Mouse (Mus musculus) spleen, postnatal 10 days (tissue): ENCODE results near the gene Zfp526.

Experiments used
- DNase-seq, 2 experiments: peaks; one replicate each; pipeline ENCODE4 v3.0.0; 2021 to 2022; ENCODE audit warnings: low spot score in 2 of 2

Gene Zfp526

DNA sequence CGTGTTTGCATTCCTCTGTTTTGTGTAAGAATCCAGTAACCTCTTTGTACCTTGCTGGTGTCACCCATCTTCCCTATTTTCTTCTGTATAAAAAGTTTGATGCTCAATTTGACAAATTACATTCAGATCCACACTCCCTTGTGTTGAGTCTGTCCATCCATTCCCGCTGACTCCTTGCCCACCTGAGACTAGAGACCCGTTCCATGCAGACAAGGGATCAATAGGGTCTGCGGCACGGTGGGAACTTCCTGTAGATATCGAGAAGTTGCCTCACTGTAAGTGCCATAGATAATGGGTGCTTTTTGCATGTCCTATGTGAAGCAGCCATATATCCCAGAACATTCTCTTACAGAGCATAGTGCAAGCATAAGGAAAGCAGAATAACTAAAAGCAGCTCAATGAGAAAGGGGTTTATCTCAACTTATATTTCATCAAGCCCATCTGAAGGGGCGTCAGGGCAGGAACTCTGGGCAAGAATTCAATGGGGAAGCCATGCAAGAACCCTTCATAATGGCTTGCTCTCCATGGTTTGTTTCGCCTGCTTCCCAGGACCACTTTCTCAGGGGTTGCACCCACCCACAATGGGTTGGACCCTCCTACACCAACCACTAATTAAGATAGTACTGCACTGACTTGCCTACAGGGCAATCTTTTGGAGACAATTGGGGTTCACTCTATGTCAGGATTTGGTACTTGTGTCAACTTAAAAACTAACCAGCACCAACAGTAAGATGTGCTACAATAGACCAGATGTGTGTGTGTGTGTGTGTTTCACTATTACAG is 45.1 kb downstream of the Zfp526 start:
- DNase-seq: no peak

DNA sequence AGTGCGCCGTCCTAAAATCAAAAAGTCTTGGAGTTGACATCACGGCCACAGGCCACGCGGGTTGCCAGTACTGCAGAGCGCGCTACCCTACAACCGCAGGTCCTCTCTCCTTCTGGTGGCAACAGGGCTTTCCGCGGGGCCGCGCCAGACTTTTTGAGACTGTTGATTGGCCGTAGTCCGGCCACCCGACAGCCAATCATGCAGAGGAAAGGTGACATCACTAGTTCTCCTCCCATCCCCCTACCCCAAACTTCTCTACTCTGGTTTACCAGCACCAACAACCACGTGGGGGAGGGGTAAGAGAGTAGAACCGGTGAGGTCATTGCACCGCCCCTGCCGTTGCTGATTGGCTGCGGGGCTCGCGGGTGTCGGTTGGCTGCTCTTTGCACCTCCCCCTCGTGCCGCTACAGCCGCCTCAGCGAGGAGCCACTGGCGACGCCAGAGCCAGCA is 46.1 kb downstream of the Zfp526 start, which contains the start of gene Cic:
TSS of gene Cic (plus strand) at position 404 of the 450 bp plus-strand sequence.
- peak in 1 of 2 experiments; percentile 97 for DNase-seq

DNA sequence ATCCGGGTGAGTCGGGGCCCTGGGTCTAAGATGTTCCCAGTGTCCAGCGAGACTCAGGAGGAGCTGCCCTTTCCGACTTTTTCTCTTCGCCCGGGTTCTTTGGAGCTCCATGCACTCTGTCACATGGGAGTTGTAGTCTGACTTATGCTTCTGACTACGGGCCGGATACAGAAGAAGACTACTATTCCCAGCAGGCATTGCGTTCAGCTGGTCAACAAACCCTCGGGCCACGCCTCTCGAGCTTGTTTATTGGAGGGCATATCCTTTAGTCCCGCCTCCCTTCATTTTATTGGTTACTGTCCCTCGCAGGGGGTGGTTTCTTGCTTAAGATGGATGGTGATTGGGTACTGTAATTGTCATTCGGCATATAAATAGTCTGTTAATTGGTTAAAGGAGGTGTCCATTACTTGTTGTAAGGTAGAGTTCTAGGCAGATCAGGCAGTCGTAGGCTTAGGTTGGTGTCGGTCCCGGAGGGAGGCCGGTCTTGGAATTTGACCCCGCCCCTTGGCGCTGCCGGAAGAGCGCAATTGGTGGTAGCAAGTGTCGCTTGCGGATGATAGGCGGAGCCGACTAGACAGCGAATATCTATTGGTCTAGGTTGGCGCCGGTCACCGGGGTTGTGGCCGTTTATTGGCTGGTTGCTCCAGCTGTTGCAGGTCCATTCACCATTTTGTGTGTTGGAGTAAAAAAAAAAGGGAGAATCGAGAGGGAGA is 46.7 kb downstream of the Zfp526 start:
- peak; percentile 98 to 99 for DNase-seq

DNA sequence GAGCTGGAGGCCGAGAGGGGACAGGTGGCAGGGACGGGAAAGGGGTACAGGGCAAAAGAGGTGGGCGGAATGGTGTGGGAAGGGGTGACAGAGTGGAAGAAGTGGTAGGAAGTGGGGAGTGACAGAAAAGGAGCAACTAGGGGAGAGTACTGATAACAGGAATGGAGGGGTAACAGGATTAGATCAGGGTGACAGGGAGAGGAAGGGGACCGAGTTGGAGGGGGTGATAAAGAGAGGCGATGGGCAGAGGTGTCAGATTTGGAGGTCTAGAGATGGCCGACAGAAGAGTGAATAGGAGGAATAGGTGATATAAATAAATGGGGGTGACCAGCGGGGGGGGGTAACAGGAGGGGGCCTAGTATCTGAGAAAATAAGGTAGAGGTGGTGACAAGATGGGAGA is 47.4 kb downstream of the Zfp526 start:
- DNase-seq: no peak

DNA sequence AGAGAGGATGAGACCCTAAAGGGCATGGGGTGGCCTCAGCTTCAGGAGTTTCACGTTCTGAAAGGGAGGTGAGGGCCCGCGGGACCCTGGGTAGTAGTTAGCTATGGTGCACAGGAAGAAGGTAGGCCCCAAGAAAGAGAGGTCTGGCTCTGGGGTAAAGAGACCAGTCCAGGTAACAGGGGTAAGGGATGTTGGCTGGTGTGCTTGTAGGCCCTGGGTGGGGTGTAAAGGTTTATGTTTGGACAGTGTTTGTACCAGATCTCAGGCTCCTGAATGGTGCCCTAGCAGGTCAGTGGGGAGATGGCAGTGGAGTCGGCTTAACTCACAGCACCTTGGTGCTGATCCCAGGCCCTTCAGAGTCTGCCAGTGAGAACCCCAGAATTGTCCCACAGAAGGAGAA is 47.8 kb downstream of the Zfp526 start:
- DNase-seq: peak; percentile 40 to 48

DNA sequence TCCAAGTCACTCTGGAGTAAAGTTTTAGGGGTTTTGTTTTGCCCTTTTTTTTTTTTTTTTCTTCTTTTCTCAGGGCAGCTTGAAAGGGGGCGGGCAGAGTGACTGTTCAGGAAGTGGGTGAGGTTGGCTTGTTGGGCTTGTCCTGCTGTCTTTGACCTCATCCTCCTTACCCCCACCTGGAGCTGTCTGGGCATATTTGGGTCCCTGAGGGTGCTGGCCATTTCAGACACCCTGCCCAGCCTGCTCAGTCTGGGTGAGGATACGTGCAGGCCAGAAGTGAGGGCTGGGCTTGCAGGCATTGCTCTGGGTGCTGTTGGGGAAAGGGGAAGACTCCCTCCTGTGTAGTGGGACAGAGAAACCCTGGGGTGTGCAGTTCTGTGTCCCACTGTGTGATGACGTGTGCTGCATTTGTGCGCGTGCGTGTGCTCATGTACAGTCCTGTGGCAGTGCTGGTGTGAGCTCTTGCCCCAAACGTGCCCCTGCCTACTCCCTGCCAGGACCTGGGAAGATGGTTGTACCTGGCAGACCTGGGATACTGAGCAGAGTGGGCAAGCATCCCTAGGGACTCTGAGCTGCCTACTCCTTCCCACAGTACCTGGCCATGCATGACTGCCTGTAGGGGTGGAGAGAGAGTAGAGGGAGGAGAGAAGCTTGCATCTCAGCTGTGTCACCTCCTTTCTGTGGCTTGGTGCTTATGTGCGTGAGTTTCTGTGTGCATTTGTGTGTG is 48.5 kb downstream of the Zfp526 start:
- DNase-seq: peak in 1 of 2 experiments; percentile 41

DNA sequence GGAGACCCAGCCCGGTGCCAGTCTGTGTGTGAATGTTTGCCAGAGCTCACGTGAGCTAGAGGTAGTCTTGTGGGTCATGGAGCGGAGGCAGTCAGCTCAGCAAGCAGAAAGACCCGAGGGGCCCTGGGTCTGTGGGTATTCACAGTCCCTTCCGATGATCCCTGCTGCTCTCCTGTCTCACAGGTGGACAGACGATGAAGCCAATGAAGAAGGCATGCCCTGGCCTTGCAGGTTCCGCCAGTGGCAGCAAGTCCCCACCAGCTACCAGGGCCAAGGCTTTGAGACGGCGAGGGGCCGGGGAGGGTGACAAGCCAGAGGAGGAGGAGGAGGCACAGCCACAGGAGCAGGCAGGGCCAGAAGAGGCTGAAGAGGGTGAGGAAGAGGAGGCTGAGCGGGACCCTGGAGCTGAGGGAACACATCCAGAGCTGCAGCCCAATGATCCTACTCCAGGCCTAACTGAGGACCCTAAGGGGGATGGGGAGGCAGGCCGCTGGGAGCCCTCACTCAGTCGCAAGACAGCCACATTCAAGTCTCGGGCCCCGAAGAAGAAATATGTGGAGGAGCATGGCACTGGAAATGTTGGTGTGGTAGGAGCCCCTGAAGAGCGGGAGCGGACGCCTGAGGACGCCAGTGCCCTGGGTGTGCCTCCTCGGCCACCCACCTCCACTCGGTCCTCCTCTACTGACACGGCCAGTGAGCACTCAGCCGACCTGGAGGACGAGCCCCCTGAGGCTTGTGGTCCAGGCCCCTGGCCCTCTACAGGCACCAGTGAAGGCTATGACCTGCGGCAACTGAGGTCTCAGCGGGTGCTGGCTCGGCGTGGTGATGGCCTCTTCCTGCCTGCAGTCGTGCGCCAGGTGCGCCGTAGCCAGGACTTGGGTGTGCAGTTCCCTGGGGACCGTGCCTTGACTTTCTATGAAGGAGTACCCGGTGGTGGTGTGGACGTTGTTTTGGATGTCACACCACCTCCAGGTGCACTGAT is 49.7 kb downstream of the Zfp526 start:
- peak; percentile 16 to 26 for DNase-seq

DNA sequence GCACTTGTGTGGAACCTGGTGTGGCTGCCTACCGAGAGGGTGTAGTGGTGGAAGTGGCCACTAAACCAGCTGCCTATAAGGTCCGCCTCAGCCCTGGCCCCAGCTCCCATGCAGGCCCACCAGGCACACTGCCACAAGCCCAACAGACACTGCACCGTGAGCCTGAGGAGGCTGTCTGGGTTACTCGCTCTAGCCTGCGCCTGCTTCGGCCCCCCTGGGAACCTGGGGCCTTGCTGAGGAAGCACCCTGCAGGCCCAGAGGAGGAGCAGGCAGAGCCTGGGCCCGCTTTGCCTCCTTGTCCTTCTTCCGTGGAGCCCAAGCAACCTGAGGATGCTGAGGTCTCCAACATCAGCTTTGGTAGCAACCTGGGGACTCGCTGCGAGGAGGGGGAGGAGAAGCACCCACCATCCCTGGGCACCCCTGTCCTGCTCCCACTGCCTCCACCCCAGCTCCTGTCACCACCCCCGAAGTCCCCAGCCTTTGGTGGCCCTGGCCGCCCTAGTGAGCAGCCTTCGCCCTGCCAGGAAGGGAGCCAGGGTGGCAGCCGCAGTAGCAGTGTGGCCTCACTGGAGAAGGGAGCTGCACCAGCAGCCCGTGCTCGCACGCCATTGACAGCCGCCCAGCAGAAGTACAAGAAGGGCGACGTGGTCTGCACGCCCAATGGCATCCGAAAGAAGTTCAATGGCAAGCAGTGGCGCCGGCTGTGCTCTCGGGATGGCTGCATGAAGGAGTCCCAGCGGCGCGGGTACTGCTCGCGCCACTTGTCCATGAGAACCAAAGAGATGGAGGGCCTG is 50.6 kb downstream of the Zfp526 start:
- peak; percentile 14 to 23 for DNase-seq

DNA sequence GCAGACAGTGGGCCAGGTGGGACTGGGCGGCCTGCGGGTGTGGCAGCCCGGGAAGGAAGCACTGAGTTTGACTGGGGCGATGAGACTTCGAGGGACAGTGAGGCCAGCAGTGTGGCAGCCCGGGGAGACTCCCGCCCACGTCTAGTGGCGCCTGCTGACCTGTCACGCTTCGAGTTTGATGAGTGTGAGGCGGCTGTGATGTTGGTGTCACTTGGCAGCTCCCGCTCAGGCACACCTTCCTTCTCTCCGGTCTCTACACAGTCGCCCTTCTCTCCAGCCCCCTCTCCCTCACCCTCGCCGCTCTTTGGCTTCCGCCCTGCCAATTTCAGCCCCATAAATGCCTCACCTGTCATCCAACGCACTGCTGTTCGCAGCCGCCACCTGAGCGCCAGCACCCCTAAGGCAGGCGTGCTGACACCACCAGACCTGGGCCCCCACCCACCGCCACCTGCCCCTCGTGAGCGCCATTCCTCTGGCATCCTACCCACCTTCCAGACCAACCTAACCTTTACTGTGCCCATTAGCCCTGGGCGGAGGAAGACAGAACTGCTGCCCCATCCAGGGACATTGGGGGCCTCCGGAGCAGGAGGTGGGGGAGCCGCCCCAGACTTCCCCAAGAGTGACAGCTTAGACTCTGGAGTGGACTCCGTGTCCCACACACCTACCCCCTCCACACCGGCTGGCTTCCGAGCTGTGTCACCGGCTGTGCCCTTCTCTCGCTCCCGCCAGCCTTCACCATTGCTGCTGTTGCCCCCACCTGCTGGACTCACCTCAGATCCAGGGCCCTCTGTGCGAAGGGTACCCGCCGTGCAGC is 51.4 kb downstream of the Zfp526 start:
- DNase-seq: peak in 1 of 2 experiments; percentile 4

DNA sequence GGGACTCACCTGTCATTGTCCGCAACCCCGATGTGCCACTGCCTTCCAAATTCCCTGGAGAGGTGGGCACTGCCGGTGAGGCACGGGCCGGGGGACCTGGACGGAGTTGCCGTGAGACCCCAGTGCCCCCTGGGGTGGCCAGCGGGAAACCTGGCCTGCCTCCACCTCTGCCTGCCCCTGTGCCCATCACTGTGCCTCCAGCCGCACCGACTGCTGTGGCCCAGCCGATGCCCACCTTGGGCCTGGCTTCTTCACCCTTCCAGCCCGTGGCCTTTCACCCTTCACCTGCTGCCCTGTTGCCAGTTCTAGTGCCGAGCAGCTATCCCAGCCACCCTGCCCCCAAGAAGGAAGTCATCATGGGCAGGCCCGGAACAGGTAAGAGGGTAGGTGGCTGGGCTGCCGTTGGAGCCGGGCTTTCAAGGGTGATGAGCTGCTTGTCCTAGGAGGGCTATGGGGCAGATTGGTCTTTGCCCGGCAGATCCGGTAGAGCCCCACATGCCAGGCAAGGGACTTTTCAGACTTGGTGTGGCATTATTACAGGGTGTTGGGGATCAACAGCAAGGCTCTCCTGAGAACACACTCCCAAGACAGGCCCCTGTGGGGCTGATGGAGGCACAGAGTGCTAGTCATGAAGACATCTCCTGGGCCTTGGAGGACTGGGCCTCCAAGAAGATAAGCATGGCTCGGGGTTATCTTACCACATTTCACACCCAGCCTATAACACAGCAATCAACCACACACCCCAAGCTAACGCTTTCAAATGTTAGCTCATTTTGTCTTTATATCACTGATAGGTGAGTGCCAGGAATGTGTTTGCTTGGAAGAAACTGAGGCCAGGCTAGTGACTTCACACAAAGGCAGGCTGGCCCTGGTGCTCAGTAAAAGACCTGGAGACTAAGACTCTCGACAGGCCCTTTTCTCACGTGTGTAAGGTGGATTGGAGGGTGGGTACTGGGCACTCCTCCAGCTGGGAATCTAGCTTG is 52.3 kb downstream of the Zfp526 start:
- DNase-seq: peak; percentile 34 to 42

DNA sequence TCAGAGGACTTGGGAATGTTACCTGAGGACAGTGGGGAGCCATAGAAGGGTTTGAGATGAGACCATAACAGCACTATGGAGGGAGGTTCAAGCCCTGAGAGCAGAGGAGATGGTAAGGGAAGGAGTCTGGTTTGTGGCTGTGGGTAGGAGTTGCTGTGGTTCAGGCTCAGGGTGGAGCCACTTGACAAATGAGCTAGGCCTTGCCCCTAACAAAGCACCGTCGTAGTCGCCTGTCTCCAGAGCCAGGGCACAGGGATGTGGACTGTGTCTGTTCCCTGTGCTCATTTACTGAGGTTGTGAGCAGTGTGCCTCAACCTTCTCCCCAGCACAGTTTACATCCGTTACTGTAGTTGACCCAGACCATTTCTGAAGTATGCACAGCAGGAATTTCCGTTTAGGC is 53.3 kb downstream of the Zfp526 start:
- DNase-seq: peak in 1 of 2 experiments; percentile 39

DNA sequence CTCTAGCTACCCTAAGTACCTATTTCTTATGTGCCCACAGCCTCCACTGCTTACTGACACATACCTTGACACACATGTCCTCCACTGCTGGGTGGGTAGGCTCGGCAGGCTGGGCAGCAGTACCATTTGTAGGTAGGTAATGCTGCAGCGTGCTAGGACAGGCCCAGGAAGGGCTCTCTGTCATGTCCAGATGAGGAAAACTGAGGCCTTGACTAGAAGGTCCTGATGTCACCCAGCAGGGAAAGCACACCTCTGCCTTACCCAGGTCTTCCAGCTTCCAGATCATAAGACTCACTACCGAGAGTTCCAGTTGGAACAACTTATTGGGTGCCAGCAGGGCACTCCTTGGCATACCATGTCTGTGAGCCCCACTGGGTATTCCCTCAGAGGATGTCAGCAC is 53.8 kb downstream of the Zfp526 start:
- peak in 1 of 2 experiments; percentile 31 for DNase-seq

DNA sequence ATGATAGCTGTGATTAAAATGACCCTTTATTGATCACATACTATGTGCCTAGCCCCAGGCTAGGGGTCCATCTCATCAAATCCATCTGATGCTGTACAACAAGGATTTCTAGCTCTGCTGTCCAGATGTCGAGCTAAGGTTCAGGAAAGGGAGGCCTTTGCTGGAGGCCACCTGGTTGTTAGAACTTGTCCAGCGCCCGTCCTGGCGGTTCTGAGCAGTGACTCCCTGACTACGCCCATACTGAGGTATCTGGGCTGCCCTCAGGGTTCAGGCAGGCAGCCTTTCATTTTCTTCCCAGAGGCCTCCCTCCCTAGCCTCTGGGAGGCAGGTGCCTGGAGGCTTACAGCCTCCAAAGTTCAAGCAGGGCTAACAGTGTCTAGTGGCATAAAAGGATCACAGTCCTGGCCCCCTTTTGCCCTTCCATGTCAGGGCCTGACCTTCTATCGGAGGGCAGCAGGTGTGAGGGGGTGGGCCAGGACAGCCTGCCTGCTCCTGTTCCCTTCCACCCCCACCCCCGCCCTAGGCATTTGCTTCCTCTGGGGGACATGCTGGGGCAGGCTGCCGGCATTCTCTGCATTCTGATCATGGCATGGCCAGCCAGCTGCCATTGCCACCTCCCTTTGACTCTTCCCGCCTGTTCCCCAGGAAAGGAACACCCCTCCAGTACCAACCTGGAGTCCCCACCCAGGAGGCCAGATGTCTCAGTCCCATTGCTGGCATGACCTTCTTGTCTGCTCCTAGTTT is 54.5 kb downstream of the Zfp526 start:
- peak in 1 of 2 experiments; percentile 16 for DNase-seq
